Mouse (Mus musculus): ENCODE data around the gene Rpa2. TPM values are rescaled to one million over a fixed set of nuclear protein-coding genes. Genes with fewer than 3 reads are reported as not detected.

Gene Rpa2
- polyA plus RNA-seq, 1 experiment from 2014 or later = 40.7 TPM

DNA sequence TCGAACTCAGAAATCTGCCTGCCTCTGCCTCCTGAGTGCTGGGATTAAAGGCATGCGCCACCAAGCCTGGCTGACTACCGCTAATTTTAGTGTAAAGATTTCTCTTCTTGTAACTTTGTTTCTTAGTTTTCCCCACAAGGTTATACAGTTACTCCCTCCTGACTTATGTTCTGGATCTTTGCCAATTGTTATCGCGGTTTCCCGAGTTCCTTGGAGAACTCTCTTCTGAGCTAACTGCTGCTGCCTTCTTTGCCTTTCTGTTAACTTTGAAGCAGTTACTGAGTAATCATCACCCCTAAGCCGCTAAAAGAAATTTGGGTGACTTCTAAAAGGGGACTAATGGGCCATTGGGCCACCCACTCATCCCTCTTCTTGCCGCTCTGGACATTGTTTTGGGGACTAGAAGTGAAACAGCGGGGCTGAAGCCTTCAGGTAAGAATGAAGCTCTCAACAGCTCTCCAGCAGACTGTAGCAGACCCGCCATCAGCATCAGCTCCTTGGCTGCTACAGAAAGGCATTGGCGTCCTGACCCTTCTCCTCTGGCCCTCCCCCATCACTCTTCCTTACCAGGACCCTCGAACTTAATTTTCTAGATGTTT, 37.6 kb downstream of the Rpa2 start:
- H3K27me3 ChIP-seq (replicated peaks; ENCODE audit: control insufficient read depth, insufficient read depth, low read length) = no peaks in the 10 kb centered on the region
- WGBS = 87% methylated on average over 12 of the region's 12 CpGs

DNA sequence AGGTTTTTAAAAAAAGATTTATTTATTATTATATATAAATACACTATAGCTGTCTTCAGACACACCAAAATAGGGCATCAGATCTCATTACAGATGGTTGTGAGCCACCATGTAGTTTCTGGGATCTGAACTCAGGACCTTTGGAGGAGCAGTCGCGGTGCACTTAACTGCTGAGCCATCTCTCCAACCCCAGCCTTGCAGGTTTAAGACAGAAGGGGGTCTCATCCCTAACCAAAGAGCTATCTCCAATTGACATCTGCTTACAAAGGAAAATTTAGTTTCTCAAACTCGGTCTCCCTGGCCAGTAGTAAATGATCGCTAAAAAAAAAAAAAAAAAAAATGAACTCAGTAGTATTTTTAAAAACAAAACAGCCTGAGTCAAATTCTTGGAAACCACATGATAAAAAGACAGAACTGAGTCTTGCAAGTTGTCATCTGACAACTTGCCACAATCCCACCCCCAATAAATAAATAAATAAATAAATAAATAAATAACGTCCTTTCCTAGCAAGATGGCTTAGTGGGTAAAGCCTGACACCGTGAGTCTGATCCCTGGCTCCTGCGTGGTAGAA, 38.6 kb downstream of the Rpa2 start:
- no peaks in the 10 kb centered on the region for H3K4me1 ChIP-seq (ENCODE audit: control insufficient read depth, insufficient read depth, low read depth, low read length)
- H3K4me3 ChIP-seq (ENCODE audit: low read length) = no peak overlapping the region
- no peak overlapping the region for H3K4me2 ChIP-seq (ENCODE audit: low read length)
- no peak overlapping the region for H3K9ac ChIP-seq (ENCODE audit: low read depth, low read length)
- 90% methylated on average over 7 of the region's 7 CpGs for whole genome bisulfite sequencing
- H3K27ac ChIP-seq (ENCODE audit: low read depth, low read length) = no peak overlapping the region
- H3K27me3 ChIP-seq (replicated peaks; ENCODE audit: control insufficient read depth, insufficient read depth, low read length) = no peaks in the 10 kb centered on the region
- peaks cover 3% of the 10 kb centered on the region for H3K9me3 ChIP-seq (ENCODE audit: control insufficient read depth, low read length)
- no peaks in the 10 kb centered on the region for H3K36me3 ChIP-seq (ENCODE audit: control insufficient read depth, insufficient read depth, low read length)
- ATAC-seq = no peak

More for the DNA sequence above, 37.6 kb downstream of the Rpa2 start:
- Histone ChIP-seq H3K4me1 (ENCODE audit: control insufficient read depth, insufficient read depth, low read depth, low read length) (no peaks in the 10 kb centered on the region), H3K4me2 (ENCODE audit: low read length) (no peak overlapping the region), H3K9ac (ENCODE audit: low read depth, low read length) (no peak overlapping the region), H3K4me3 (ENCODE audit: low read length) (no peak overlapping the region), H3K27ac (ENCODE audit: low read depth, low read length) (no peak overlapping the region), H3K9me3 (ENCODE audit: control insufficient read depth, low read length) (no peaks in the 10 kb centered on the region), H3K36me3 (ENCODE audit: control insufficient read depth, insufficient read depth, low read length) (no peaks in the 10 kb centered on the region)
- no peak for ATAC-seq

DNA sequence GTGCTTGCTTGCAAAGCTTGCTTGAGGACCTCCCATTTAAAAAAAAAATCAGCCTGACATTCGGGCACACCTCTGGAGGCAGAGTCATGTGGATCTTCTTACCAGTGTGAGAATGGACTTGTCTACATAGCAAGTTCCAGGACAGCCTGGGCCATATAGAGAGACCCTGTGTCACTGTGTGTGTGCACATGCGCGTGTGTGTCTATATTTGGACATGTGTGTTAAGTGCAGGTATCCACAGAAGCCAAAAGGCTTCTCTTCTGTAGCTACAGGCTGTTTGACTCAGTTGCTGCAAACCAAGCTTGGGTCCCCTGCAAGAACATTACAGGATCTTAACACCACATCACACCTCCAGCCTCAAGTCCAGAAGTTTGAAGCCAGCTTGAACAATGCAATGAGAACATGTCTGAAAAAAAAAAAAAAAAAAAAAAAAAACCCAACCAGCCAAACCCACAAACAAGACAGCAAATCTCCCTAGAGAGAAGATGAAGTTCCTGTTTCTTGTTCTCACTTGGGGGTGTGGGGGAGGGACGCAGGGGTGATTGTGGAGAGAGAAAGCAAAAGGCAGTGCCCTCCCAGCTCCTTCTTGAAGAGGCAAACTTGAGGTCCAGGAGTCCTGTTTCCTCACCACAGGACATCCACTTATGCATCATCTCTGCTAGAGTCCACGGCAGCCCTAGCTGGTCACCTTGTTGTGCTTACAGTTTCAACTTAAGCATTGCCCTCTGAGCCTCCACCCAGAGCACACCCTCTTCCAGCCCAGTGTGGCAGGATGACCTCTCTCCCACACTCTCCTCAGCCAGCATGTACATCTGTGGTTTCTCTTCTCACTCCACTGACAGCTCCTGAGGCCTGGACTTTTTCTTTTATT, 39.9 kb downstream of the Rpa2 start:
- H3K4me1 ChIP-seq (ENCODE audit: control insufficient read depth, insufficient read depth, low read depth, low read length) = no peaks in the 10 kb centered on the region
- H3K4me3 ChIP-seq (ENCODE audit: low read length) = no peak overlapping the region
- no peaks in the 10 kb centered on the region for H3K36me3 ChIP-seq (ENCODE audit: control insufficient read depth, insufficient read depth, low read length)
- peaks cover 5% of the 10 kb centered on the region for H3K9me3 ChIP-seq (ENCODE audit: control insufficient read depth, low read length)
- H3K9ac ChIP-seq (ENCODE audit: low read depth, low read length) = no peak overlapping the region
- H3K27ac ChIP-seq (ENCODE audit: low read depth, low read length) = no peak overlapping the region
- ATAC-seq = no peak
- no peaks in the 10 kb centered on the region for H3K27me3 ChIP-seq (replicated peaks; ENCODE audit: control insufficient read depth, insufficient read depth, low read length)
- 75% methylated on average over 5 of the region's 5 CpGs for WGBS
- H3K4me2 ChIP-seq (ENCODE audit: low read length) = no peak overlapping the region

DNA sequence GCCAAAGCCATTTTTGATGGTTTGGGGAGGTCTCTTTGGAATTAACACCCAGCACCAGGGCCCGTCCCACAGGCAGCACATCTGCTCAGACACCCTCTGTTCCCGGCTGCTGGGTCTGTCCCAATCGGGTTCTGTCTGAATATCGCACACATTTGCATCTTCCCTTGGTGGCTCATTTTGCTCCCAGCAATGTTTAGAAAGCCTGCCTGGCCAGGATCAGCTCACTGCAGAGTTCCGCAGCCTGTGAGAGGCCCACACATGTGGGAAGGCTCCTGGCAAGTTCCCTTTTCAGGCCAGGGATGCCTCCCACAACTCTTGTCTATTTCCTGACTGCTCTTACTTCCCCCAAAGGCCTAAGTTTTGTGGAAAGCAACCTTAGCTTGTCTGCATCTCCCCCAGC, 41.5 kb downstream of the Rpa2 start:
- Histone ChIP-seq H3K4me1 (ENCODE audit: control insufficient read depth, insufficient read depth, low read depth, low read length) (no peaks in the 10 kb centered on the region), H3K27ac (ENCODE audit: low read depth, low read length) (no peak overlapping the region), H3K4me2 (ENCODE audit: low read length) (no peak overlapping the region), H3K27me3 (replicated peaks; ENCODE audit: control insufficient read depth, insufficient read depth, low read length) (no peaks in the 10 kb centered on the region), H3K36me3 (ENCODE audit: control insufficient read depth, insufficient read depth, low read length) (no peaks in the 10 kb centered on the region), H3K9me3 (ENCODE audit: control insufficient read depth, low read length) (peaks cover 5% of the 10 kb centered on the region), H3K4me3 (ENCODE audit: low read length) (no peak overlapping the region), H3K9ac (ENCODE audit: low read depth, low read length) (no peak overlapping the region)
- 88% methylated on average over 5 of the region's 5 CpGs for whole genome bisulfite sequencing
- ATAC-seq = no peak

DNA sequence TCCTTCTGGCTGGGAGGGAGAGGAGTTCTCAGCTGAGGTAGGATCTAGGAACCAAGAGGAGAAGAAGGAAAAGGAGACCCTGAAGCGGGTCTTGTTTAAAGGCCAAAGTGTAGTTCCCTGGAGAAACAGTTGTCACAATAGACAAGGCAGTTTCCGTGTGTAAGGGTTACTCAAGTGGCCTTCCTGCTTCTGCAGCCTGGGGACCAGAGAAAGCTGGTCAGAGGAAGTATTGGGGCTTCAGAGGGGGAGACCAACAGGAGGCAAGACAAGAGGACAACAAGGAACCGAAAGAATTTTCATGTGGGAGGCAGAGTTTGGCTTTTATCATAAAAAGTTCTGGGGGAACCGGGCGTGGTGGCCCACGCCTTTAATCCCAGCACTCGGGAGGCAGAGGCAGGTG, 48.3 kb downstream of the Rpa2 start:
- Histone ChIP-seq H3K27ac (ENCODE audit: low read depth, low read length) (no peak overlapping the region), H3K9me3 (ENCODE audit: control insufficient read depth, low read length) (peaks cover 4% of the 10 kb centered on the region), H3K4me1 (ENCODE audit: control insufficient read depth, insufficient read depth, low read depth, low read length) (no peaks in the 10 kb centered on the region), H3K9ac (ENCODE audit: low read depth, low read length) (no peak overlapping the region), H3K36me3 (ENCODE audit: control insufficient read depth, insufficient read depth, low read length) (no peaks in the 10 kb centered on the region), H3K4me3 (ENCODE audit: low read length) (no peak overlapping the region), H3K27me3 (replicated peaks; ENCODE audit: control insufficient read depth, insufficient read depth, low read length) (no peaks in the 10 kb centered on the region), H3K4me2 (ENCODE audit: low read length) (no peak overlapping the region)
- no peak for ATAC-seq
- WGBS = 84% methylated on average over 7 of the region's 7 CpGs

DNA sequence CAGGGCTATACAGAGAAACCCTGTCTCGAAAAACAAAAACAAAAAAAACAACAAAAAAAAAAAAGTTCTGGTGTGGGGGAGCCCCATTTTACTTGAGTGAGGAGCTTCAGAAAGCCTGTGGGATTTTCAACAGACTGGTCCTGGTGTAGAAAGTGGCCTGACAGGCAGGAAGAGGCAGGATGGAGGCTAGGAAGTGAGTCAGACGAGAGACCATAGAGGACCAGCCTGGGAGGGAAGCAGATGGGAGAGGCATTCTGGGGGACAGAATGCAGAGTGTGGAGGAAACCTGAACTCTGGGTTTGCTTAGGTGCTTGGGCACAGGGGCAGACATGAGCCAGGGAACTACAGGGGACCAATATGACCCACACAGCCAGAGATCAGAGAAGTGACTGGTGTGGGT, 48.7 kb downstream of the Rpa2 start:
- Histone ChIP-seq H3K27me3 (replicated peaks; ENCODE audit: control insufficient read depth, insufficient read depth, low read length) (no peaks in the 10 kb centered on the region), H3K4me2 (ENCODE audit: low read length) (no peak overlapping the region), H3K4me3 (ENCODE audit: low read length) (no peak overlapping the region), H3K4me1 (ENCODE audit: control insufficient read depth, insufficient read depth, low read depth, low read length) (no peaks in the 10 kb centered on the region), H3K9ac (ENCODE audit: low read depth, low read length) (no peak overlapping the region), H3K36me3 (ENCODE audit: control insufficient read depth, insufficient read depth, low read length) (no peaks in the 10 kb centered on the region), H3K27ac (ENCODE audit: low read depth, low read length) (no peak overlapping the region), H3K9me3 (ENCODE audit: control insufficient read depth, low read length) (peaks cover 2% of the 10 kb centered on the region; the same call in 1 of the 2 replicates)
- 66% methylated on average over 2 of the region's 2 CpGs for WGBS
- ATAC-seq = no peak

DNA sequence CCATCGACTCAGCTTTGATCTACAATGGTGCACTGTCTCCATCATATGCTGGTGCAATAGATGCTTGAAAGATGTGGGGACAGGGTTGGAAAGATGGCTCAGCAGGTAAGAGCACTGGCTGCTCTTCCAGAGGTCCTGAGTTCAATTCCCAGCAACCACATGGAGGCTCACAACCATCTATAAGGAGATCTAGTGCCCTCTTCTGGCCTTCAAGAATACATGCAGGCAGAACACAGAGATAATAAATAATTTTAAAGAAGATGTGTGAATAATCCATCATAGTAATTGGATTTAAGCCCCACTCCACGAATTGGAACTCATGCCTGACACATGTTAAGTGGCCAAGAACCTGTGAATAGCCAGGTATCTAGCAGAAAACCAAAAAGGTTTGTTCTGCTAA, 50.3 kb downstream of the Rpa2 start:
- no peaks in the 10 kb centered on the region for H3K36me3 ChIP-seq (ENCODE audit: control insufficient read depth, insufficient read depth, low read length)
- no peak overlapping the region for H3K27ac ChIP-seq (ENCODE audit: low read depth, low read length)
- no peaks in the 10 kb centered on the region; the same call in 1 of the 2 replicates for H3K9me3 ChIP-seq (ENCODE audit: control insufficient read depth, low read length)
- H3K4me1 ChIP-seq (ENCODE audit: control insufficient read depth, insufficient read depth, low read depth, low read length) = no peaks in the 10 kb centered on the region
- H3K9ac ChIP-seq (ENCODE audit: low read depth, low read length) = no peak overlapping the region
- WGBS = 48% methylated on average over 2 of the region's 2 CpGs
- no peak overlapping the region for H3K4me3 ChIP-seq (ENCODE audit: low read length)
- no peaks in the 10 kb centered on the region for H3K27me3 ChIP-seq (replicated peaks; ENCODE audit: control insufficient read depth, insufficient read depth, low read length)
- H3K4me2 ChIP-seq (ENCODE audit: low read length) = no peak overlapping the region
- no peak for ATAC-seq

DNA sequence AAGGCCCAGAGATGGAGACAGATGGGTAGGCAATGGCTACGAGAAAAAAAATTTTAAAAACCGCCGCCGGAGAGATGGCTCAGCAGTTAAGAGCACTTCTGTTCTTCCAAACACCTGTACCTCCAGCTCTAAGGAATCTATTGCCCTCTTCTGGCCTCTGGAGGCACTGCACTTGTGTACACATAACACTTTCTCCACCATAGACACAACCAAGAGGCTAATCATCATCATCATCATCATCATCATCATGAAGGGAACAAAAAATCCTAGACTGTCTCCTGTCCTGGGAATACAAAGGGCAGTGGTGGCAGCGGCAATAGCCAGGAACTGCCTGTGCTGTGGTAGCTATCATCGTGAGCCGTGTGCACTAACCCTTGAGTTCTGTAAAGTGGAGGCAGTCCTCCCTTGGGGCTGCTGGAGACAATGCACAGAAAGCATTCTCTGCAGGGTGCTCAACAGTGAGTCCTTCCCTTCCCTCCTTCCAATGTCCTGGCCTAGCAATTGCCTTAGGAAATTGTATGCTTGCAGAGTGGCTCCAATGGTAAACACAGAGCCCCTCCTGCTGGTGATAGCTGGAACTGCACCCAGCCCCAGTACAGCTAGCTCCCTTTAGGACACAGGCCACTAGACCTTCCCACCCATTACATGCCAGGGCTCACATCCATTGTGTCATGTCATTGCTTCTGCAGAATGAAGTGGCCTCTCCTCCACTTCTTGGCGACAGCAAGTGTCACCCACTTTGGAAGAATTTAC, 55.7 kb downstream of the Rpa2 start:
- H3K36me3 ChIP-seq (ENCODE audit: control insufficient read depth, insufficient read depth, low read length) = peaks cover 27% of the 10 kb centered on the region
- H3K27ac ChIP-seq (ENCODE audit: low read depth, low read length) = no peak overlapping the region
- no peaks in the 10 kb centered on the region for H3K4me1 ChIP-seq (ENCODE audit: control insufficient read depth, insufficient read depth, low read depth, low read length)
- ATAC-seq = no peak
- H3K9ac ChIP-seq (ENCODE audit: low read depth, low read length) = no peak overlapping the region
- H3K27me3 ChIP-seq (replicated peaks; ENCODE audit: control insufficient read depth, insufficient read depth, low read length) = no peaks in the 10 kb centered on the region
- no peak overlapping the region for H3K4me2 ChIP-seq (ENCODE audit: low read length)
- H3K9me3 ChIP-seq (ENCODE audit: control insufficient read depth, low read length) = no peaks in the 10 kb centered on the region; the same call in 1 of the 2 replicates
- no peak overlapping the region for H3K4me3 ChIP-seq (ENCODE audit: low read length)
- 73% methylated on average over 8 of the region's 8 CpGs for WGBS
